Mouse (Mus musculus): Measurements from ENCODE around the gene Cmtm8.

Cmtm8 gene

DNA sequence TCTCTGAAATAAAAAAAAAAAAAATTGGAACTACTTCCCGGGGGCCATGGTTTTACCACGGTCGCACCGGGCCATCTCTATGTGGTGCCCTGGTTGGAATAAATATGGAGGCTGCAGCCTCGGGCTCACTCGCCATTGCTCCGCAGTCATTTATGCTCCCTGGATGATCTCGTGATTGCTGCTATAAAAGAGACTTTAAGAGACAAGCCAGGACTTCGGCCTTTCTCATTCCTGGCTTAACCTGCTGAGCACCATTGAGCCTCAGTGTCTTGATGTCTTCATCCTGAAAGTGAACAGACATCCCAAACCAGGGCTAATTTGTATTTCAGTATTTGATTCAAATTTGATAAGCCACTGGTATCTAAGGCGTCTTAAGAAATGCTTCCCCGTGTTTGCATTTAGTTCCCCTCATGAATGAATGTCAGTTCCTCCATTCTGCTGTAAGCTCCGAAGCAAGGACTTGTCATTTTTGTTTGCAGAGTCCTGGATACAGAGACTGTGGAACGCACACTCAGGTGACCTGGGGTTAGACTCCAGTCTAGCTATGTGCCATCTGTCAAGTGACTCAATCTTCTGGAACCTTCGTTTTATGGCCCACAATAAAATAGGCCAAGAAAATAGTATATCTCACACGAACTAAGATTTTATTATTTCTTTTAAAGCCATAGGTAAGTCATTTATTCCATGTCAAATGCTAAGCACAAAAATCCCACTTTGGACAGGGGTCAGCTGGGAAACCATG is 22.2 kb downstream of the Cmtm8 start:
- DNase-seq (ENCODE audit: low spot score) = no peak

DNA sequence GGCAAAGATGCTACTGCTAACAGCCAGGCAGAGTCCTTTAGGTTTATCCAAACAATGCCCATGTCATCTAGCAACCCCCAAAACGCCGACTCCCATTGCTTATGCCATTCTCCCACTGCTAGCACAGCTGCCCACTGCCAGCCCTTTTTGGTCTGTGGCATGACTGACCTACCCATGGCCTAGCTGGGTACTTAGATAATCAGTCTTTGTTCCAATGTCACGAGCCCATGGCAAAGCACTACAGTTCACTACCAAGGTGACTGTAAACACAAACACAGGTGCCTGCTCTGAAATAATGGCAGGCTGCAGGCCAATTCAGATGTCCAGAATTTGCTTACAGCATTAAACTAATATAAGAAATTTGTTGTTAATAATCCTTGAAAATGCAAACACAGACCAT is 25.0 kb downstream of the Cmtm8 start:
- DNase-seq (ENCODE audit: low spot score) = no peak

DNA sequence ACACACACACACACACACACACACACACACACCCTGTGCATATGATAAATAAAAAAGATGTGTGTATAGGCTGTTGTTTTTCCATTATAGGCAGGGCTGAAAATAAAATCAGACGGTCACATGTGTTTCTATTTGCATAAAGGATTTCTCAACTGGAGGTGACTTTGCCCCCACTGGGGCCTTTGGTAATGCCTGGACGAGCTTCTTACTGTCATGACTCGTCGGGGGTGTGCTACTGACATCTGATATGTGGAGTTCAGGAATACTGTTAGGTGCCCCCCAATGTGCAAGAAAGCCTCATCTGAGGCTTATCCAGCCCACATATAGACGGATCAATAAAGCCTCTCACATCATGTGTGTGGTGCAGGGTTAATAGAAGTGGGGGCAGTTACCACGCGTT is 26.9 kb downstream of the Cmtm8 start:
- DNase-seq (ENCODE audit: low spot score) = peak; percentile 59

GRCm38 (mm10) chr9:114816121-114816520 is 27.8 kb downstream of the Cmtm8 start:
- no peak for DNase-seq (ENCODE audit: low spot score)

DNA sequence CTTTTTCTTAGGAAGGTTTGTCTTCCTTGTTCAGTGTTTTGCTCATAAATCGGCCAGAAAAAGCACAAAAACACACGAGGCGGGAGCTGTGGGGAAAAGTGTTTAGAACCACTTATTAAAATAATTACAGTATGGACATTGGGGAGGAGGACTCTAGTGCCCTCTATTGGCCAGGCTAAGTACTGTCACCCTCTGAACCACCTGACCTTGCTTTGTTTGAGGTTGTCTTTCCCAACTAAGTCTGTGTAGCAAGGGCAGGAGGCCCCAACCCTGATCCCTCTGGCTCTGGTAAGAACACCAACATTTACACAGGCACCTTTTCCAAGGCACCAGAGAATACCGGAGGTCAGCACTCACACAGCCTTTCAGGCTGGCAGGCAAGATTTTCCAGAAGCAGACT is 28.6 kb downstream of the Cmtm8 start:
- DNase-seq (ENCODE audit: low spot score) = peak; percentile 51

DNA sequence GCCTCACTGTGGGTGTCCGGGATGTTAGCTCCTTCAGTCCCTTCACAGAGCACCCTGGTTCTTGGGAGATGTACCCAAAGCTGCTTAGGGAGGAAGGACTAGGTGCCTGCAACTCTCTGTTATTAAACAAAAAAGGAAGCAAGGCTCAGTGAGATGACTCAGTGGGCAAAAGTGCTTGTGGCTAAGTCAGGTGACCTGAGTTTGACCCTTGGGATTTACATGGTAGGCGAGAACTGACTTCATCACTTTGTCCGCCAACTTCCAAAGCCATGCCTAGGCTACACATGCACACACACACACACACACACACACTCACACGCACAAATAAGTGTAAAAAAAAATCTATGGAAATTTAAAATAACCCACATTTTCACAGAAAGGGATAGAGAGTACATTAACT is 32.0 kb downstream of the Cmtm8 start:
- DNase-seq (ENCODE audit: low spot score) = no peak

DNA sequence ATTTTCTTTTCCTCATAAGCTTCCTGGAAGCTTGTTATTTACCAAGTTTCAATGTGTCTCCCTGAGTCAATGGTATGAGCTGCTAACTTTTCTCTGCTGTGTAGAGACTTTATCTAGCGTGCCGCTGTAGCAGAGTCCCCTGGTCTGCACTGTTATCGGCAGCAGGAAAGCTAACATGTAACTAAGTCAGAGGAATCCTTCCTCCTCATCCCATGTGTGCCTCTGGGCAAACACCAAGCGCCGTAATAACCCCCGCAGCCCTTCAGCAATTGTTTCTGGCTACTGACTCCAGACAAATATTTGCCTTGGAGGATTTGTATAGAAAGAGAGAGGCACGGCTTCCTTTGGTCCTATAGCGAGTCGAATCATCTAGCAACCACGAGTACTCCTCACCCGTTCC is 33.1 kb downstream of the Cmtm8 start:
- DNase-seq (ENCODE audit: low spot score) = peak; percentile 67

DNA sequence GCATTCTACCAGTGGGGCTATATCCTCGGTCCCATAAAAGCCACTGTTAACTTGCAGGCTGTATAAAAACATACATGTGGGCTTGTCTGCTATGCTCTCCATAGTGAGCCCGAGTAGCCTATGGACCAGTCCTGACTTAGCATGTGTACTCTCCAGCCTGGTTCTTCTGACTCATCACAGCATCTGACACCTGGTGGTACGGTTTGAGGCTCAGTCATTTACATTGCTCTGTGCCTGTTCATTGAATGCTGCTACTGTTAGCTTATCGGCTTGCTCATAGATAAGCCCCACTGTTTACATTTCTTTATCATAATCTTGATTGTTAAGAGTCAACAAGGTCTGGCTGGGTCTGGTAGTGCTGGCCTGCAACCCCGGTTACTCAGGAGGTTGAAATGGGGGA is 35.3 kb downstream of the Cmtm8 start:
- DNase-seq (ENCODE audit: low spot score) = peak; percentile 67

- DNase-seq (ENCODE audit: low spot score) = no peak
These were observed 36.7 kb downstream of the Cmtm8 start for GRCm38 (mm10) chr9:114807261-114807660.

GRCm38 (mm10) chr9:114805151-114805671 is 38.7 kb downstream of the Cmtm8 start:
- no peak for DNase-seq (ENCODE audit: low spot score)

DNA sequence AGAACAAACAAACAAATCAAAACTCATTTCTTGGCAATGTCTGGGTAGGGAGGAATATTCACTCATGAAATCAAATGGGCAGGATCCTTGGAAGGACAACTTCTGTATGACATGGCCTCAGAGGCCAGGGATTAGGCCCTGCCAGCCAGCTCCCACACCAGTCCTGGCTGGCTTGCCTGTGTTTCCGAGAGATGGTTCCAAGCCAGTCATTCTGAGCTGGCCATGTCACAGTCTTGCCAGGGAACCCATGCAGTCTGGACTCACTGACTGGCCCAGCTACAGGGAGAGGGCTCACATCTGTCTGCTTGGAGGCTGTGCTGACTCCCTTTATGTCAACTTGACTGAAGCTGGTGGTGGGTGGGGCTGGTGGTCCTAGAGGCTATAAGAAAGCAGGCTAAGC is 41.8 kb downstream of the Cmtm8 start:
- DNase-seq (ENCODE audit: low spot score) = no peak

DNA sequence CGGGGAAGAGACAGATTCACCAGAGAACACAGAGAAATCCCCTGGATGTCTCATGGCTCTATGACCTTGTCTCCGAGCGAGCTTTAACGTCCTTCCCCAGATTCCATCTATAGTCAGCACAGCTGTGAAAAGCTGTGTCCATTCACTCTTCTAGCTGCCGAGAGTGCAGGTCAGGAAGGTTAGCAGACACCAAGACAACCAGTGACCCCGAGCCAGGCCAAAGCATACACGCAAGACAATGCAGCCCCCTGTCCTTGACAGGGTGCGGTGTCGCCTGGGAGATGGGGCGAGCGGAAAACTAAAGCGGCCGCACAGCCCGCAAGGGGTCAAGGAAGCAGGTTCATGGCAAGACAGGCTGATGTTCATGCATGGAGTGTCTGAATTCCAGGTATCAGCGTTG is 42.7 kb downstream of the Cmtm8 start:
- DNase-seq (ENCODE audit: low spot score) = no peak

- no peak for DNase-seq (ENCODE audit: low spot score)
These were observed 44.4 kb downstream of the Cmtm8 start for GRCm38 (mm10) chr9:114799498-114800107.

DNA sequence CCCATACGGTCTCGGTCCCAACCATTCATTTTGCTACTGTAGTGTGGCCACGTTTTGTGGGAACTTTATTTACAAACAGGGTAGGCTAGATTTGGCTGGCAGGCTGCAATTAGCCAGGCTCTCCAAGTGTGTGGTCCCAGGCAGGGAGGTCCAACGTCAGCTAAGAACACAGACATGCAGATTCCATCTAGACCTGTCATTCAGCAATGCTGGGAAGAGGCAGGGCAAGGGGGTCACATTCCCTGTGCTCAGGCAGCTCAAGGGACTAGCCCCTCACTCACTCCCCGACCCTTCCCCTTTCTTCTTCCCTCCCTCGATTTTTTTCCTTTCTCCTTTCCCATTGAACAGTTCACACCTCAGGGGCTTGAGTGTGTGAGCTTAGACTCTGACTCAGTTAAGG is 45.1 kb downstream of the Cmtm8 start:
- DNase-seq (ENCODE audit: low spot score) = peak; percentile 44

GRCm38 (mm10) chr9:114797329-114798004 is 46.5 kb downstream of the Cmtm8 start:
- DNase-seq (ENCODE audit: low spot score) = peak; percentile 78

DNA sequence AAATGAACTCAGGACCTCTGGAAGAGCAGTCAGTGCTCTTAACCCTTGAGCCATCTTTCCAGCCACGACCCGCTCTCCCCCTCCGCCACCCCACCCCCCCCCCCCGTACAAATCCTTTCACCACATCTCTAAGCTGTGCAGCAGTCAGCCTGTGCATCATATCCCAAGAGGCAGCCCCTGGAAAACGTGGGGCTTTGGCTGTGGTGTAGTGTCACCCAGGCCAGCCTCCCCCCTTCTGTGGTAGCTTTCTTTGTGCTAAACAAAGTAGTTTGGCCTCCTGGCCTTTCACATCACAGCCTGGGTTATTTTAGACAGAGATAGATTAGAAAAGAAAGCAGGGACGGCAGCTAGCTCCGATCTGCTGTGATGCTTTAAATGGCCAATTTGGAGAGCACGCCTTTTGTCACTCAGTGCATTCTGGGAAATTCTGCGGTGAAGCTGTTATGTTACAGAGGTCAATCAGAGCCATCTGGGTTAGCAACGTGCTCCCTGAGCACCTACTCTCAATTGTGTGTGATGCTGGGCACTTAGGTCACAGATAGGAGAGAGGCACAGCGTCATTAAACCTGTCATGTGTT is 47.4 kb downstream of the Cmtm8 start:
- DNase-seq (ENCODE audit: low spot score) = no peak

GRCm38 (mm10) chr9:114794491-114794890 is 49.5 kb downstream of the Cmtm8 start:
- no peak for DNase-seq (ENCODE audit: low spot score)

DNA sequence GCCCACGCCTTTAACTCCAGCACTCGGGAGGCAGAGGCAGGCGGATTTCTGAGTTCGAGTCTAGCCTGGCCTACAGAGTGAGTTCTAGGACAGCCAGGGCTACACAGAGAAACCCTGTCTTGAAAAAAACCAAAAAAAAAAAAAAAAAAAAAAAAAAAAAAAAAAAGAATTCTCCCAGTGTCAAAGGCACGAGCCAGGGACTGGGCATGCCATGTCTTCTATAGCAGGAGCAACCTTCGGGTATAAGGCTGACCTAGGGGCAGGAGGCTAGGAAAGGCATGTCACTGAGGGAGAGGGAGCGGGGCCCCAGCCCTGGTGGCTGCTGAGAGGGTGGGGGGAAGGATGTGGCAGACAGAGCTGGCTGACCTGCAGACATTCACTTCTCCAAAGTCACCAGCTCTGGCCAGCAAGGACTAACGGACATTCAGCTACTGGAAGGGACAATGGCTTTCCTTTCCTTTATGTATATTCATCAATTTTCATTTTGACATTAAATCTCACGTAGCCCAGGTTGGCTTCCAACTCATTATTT is 50.1 kb downstream of the Cmtm8 start:
- no peak for DNase-seq (ENCODE audit: low spot score)

- no peak for DNase-seq (ENCODE audit: low spot score)
These were observed 54.0 kb downstream of the Cmtm8 start for GRCm38 (mm10) chr9:114789989-114790388.

DNA sequence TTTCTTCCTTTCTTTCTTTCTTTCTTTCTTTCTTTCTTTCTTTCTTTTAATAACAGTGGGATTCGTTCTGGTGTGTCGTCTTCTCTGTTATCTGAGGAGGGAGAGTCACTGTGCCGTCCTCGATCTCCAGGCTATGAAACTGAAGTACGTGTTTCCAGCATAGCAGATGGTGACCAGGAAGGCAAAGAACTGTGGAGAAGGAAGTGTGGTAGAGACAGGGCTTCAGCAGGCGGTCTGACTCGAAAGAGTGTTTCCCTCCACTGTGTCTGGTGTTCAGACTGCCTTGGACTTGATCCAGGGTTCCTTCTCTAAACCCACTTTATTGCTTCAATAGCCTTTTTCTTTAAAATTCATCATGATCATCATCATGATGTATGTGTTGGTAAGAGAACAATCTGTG is 54.4 kb downstream of the Cmtm8 start:
- no peak for DNase-seq (ENCODE audit: low spot score)

- DNase-seq (ENCODE audit: low spot score) = no peak
These were observed 55.3 kb downstream of the Cmtm8 start for GRCm38 (mm10) chr9:114788697-114789096.

- DNase-seq (ENCODE audit: low spot score) = no peak
These were observed 56.2 kb downstream of the Cmtm8 start for GRCm38 (mm10) chr9:114787716-114788115.

DNA sequence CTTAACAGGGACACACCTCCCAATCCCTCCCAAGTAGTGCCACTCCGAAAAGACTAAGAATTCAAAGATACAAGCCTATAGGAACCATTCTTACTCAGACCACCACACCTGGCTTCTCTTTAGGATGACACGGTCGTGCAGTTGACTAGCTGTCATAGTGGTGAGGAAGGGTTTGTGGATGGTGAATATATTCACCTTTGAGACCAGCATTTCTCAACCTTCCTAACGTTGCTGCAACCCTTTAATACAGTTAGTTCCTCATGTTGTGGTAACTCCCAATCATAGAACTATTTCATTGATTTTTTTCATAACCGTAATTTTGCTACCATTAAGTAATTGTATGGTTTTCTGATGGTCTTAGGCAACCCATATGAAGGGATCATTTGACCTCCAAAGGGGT is 56.8 kb downstream of the Cmtm8 start:
- no peak for DNase-seq (ENCODE audit: low spot score)

Data from yolk sac, embryonic 10.5 days (tissue).